Mouse (Mus musculus) spleen, adult 2 months (tissue): ENCODE measurements around the gene Gm20388.

Experiments used
- CTCF ChIP-seq: fragments of 200-500 bp; IDR thresholded peaks from 2 replicates; pipeline ENCODE4 v1.5.1; 2011; ENCODE audit warnings: mild to moderate bottlenecking, inconsistent platforms; ENCODE audit not compliant: insufficient read depth, insufficient read length, insufficient replicate concordance; ENCODE audit errors: extremely low read depth
- POLR2A ChIP-seq: fragments of 200-500 bp; IDR thresholded peaks from 2 replicates; pipeline ENCODE4 v1.6.1; 2011; ENCODE audit warnings: low read depth, low read length, inconsistent platforms

GRCm38 (mm10) chr8:121445027-121445471 lies 1534.4 kb downstream of the Gm20388 start:
- TF ChIP-seq CTCF = no peak
- TF ChIP-seq POLR2A = no peak
